Mouse (Mus musculus): ENCODE measurements around the gene Nmnat2. TPM values are rescaled to one million over a fixed set of nuclear protein-coding genes. Genes with fewer than 3 reads are reported as not detected.
A peak's percentile ranks its signal among the peaks of the same experiment; 100 is the strongest.
"Not testable (repeated sequence)": the region's sequence is repeated elsewhere in the genome, so short reads cannot be mapped to it uniquely, and the experiment has no call there.

Nmnat2 gene
- polyA plus RNA-seq, 1 experiment from 2014 or later, result 0.38 TPM

DNA sequence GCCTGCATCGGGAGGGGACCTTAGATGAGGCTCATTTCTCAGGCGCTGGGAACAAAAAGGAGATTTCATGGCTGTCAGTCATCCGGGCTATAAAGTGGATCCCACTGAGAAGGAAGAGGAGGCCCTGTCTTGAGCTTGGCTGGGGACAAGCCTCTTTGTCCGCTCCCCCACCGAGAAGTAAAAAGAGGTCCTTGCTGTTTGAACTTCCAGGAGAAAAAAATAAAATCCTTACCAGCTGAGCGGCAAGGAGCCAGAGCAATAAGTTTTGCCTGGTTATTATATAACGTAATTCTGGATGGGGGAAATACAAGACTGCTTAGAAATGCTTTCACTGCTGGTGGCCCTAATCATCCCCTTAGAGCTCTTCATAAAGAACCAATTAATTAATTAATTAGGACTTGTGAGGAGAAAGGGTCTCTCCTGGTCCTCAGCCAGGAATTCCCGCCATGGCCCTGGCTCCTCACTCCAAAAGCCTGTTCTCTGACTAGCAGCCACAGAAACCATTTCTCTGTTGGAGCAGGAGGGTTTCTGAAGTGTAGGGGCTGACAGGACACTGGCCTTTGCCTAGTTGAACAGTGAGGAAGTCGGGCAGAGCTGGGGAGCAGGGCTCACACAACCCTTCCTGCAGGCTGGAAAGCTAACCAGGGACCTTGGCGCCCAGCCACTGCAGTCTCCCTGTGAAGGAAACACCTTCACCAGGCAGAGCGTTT is 99.5 kb downstream of the Nmnat2 start:
- DNase-seq (ENCODE audit: low spot score), result no peak

DNA sequence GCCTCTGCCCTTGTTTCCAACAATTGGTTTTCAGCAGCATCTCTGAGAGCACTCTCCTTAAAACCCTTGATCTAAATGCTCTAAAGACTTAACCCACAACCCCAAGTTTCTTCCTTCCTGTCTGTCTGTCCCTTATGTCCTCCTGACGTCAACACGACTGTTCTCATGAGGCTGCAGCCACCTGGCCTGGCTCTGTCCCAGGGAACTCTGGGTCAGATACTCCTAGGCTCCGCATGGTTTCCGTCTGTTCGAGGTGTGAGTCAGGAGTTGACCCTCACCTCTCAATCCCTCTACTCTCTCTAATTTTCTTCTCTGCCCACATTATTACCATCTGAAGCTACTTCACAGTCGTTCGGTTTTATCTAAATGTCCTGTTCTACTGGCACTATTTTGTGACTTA is 103.5 kb downstream of the Nmnat2 start:
- no peak for DNase-seq (ENCODE audit: low spot score)

DNA sequence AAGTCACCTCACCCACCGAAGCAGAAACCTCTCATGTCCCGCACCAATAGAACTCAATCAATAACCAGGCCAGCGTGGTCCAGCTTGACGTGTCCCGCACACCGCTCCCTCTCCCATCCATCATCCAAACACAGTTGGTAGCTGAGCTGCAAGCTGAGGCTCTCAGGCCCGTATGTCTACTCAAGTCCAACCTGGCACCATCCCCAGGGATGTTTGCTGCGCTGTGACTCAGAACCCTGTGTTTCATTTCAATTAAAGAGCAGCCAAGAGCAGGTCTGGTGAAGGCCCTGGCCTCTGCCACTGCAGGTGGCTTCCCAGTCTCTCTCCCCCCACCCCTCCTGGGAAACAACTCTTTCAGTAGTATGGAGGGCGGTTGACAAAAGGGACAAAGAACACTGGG is 104.8 kb downstream of the Nmnat2 start:
- DNase-seq (ENCODE audit: low spot score), result no peak

DNA sequence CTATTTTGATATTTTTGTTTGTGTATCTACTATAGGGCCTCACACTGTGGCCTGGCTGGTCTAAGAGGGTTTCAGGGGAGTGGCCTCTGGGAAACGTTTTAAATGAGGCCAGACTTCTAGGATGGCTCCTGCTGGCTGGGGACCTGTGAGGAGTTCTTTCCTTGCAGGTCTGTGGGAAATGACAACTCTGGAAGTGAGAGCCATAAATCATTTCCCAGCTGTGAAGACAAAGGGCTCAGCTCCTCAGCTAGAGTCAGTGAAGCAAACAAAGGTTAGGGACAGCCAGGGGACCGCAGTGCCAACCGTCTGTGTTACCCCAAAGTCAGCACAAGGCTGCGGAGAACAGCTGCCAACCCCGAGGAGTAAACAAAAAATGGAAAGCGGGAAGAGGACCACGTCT is 107.8 kb downstream of the Nmnat2 start:
- DNase-seq (ENCODE audit: low spot score), result no peak

DNA sequence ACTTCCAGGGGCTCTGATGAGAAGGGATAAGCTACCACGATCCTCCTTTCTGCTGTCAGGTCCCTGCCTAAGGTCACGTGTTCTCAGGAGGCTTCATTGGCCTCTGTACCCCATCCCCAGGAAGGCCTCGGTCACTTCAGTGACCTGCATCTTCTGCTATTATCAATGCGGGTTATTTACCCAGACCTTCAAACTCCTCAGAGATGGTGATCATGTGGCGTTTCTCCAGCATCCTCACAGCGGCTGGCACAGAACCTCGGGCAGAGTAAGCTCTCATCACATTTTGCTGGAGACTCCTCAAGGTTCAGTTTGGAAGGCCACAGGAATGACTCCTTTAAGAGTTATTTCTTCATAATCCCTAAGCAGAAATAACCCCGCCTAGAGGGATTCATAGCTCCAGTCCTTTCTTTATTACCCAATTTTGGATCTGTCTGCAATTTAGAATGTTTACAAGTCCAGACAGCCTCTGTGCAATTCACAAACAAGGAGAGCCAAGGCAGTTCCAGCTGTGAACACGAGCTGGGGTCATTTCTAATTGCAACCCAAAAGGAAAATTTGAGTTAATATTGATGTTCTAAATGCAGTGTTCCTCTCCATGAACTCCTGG is 110.1 kb downstream of the Nmnat2 start:
- DNase-seq (ENCODE audit: low spot score), result no peak

DNA sequence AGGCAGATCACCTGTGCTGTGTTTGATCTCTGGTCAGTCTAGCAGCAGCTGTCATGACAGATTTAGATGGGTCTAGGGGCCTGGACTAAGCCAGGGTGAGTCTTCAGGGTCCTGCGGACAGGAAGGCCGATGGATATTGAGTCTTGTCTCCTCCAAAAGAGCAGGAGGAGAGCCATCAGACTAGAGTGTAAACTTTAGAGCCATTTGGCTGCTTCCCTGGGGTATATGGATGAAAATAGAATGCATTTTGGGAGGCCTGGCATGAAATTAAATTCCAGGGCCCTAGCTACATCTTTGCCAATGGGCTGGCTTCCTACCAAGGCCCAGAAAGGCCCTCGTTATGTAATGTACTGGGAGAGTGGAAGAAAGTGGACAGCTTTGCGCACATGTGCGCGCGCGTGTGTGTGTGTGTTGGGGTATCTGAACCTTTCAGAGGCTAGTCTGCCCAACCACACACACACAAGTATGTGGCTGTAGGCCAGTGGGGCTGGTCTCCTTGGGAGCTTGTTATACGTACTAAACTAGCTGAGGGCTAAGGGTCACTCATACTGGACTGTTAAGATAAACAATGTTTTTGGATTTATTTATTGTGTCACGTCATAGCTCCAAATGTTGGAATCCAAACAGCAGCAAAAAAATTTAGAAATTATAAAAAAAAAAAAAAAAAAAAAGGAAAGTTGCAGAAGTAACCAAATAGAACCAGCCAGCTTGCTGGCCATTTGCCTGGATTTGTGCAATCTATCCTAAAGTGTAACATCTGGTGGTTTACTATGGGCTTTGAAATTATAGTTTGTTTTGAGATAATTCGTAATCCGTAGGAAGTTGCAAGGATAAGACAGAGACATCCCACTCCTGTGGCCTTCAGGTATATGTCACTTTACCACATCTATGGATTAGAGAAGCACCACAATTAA is 110.9 kb downstream of the Nmnat2 start:
- DNase-seq (ENCODE audit: low spot score), result no peak

DNA sequence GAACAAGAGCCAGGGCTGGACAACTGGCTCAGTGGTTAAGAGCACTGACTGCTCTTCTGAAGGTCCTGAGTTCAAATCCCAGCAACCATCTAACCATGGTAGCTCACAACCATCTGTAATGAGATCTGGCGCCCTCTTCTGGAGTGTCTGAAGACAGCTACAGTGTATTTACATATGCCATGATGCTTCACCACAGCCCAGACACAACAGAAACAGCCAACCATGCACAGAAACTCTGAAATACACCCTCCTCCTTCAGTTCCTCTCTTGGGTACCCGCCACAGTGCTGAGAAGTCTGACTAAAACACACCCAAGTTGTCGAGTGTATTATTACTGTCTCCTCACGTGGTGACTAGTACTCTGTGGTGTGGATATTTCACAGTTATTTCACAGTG is 111.6 kb downstream of the Nmnat2 start:
- no peak for DNase-seq (ENCODE audit: low spot score)

DNA sequence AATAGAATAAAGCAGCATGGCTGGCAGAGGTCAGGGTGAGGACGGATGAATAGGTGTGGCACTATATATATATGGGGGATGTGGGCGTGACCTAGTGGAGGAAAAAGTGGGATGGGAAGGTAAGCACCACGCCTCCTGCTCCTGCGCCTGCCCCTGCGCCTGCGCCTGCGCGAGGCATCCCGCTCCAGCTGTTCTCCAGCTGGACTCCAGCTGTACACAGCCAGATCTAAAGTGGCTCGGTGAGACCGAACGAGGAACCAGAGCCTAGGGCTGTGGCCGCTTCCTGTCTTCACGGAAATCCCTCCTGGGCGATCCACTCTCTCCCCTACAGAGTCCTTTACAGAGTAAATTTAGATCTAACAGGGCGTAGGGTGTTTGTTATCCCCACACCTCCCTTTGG is 116.8 kb downstream of the Nmnat2 start:
- no peak for DNase-seq (ENCODE audit: low spot score)

DNA sequence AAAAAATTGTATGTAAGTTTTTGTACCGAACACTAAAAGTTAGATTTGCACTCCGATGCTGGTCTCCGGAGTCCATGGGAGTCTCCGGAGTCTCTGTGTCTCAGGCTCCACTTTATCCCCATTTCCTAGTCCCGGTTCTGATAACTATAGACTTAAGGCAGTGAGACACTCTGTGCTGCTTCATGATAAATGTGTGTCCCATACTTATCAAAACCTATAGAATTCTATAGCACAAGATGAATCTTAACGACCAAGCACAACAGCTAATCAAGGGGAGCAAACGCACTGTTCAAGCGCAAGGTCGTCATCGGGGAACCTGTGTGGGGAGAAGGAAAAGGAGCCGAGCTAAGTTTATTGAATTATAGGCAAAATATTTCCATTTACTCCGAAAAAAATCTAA is 117.2 kb downstream of the Nmnat2 start:
- DNase-seq (ENCODE audit: low spot score), result no peak

DNA sequence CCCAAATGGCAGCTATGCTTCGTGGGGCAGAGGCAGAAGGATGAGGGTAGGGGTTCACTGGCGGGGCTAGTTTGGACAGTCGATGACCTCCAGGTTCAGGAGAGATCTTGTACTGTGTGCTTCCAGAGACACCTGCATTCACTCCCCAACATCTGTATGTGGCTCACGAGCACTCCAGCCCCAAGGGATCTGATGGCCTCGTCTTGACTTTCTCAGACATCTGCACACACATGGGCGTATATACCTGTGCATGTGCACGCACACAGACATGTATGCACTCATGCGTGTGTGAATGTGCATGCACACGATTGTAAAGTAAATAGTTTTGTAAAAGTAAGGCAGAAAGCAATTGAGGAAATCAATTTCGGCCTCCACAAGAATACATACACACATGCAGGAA is 117.9 kb downstream of the Nmnat2 start:
- DNase-seq (ENCODE audit: low spot score), result no peak

DNA sequence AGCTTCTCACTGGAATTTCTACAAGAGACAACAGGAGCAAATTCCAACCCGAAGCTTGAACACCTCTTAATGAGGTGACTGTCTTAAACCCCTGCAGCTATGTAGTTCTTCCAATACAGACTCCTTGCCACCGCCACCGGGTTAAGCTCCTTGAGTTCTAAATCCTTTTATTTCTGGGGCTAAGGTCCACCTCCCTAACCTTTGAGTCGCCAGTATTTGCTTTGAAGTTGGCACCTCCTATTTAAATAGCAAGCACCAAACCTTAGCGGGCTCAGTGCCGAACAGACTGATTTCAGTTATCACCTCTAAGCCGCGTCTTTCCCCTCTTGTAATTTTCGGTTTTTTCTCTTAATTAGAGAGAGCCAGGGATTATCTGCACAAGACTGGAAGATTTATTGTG is 118.6 kb downstream of the Nmnat2 start:
- no peak for DNase-seq (ENCODE audit: low spot score)

DNA sequence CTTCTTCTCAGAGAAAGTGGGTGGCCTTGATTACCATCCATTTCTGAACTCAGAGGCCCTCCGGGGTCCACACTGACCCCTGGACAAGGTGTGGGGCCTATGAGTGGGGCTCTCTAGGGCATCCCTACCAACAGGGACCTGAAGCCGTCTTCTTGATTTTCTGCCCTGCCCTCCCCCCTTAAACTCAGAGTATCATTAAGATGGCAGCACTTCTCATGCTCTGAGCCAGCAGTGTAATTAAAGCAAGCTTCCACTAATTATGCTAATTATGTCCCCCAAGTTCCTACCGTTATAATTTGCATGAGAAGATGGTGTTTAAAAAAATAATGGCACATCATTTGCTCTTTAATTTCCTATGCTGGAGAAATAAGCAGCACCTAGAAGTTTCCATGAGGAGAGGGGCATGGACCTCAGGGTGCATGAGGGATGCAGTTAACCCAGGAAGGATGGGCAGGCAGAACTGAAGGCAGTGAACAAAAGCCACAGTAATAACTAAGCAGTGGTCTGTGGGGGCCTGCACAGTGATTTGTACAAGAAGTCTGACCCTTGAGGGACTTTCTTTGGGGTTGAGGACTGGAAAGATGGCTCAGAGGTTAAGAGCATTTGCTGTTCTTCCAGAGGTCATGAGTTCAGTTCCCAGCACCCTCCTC is 120.4 kb downstream of the Nmnat2 start:
- DNase-seq (ENCODE audit: low spot score), result no peak

DNA sequence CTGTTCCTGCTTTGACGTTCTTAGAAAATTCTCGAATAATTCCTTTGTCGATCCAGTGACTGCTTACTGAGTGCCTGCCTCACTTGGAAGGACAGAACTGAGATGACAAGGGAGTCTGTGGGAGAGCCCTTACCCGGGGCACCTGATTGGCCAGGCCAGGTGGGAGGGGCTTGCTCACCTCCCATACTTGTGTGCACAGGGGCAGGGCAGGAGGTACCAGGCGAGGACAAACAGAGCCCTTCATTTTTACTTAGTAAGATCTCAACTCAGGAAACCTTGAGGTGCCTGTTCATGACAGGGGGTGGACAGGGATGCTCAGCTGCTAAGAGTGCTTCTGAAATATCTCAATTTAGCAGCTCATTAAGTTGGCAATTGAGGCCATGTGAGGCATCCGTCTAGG is 121.2 kb downstream of the Nmnat2 start:
- no peak for DNase-seq (ENCODE audit: low spot score)

DNA sequence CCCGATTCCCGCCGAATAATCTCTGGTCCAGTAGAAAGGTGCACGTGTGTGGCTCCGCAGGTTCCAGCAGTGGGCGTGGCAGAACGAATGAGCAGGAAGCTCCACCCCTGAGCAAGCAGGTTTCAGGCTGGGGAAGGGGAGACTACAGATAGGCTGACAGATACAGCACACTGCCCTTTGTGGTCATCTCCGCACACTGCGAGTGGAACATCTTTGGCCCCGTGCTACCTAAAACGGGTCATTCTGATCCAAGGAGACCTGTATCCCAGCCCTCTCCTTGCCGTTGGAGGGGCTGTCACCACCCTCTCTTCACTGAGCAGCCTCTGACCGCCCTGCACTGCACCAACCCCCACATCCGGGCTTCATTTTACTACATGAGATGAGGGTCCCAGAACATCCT is 128.4 kb downstream of the Nmnat2 start:
- DNase-seq (ENCODE audit: low spot score), result not testable (repeated sequence)

DNA sequence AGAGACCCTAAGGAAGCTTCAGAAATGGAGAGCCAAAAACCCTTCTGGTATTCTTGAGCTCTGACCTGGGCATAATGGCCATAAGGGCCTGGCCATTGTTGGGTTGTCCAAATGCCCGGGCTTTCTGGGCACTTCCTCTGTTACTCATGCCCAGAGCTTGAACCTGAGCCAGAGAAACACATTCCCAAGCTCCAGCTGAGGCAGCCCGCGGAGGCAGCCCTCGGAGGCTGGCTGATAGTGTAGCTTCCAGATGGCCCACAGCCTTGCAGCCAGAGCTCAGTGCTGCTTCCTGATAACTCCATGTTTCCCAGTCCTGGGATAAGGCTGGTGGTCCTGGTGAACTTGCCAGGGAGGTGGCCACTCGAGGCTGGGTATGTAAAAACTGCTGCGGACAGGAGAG is 129.4 kb downstream of the Nmnat2 start:
- no peak for DNase-seq (ENCODE audit: low spot score)

DNA sequence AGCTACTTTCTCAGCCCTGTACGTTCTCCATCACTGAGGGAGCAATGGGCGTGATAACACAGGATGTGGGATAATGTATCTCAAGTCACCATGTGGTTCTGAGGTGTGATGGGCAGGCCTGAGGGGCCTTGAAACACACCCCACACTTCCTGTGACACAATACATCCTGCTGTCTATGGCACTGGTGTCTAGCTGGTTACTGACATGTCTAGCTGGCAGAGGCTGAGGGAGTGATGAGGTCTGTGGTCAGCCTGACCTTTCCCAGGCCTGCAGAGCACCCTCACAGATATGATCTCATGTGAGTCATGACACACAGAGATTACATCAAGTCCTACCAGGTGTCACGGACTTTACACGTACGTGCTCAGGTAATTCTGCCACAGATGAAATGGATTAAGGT is 130.4 kb downstream of the Nmnat2 start:
- DNase-seq (ENCODE audit: low spot score), result peak; percentile 51

DNA sequence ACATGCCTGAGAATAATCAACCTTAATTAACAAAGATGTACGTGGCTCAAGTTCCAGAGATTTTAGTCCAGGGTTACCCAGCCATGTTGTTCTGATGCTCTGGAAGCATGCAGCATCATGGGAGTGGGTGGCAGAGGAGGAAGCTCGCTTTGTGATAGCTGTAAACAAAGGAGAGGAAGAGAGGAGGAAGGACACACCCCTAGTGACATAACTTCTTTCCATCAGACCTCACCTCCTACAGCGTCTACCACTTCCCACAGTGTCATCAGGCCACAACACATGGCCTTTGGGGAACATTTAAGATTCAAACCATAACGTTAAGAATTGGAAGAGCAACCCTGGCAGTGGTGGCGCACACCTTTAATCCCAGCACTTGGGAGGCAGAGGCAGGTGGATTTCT is 133.0 kb downstream of the Nmnat2 start:
- no peak for DNase-seq (ENCODE audit: low spot score)

DNA sequence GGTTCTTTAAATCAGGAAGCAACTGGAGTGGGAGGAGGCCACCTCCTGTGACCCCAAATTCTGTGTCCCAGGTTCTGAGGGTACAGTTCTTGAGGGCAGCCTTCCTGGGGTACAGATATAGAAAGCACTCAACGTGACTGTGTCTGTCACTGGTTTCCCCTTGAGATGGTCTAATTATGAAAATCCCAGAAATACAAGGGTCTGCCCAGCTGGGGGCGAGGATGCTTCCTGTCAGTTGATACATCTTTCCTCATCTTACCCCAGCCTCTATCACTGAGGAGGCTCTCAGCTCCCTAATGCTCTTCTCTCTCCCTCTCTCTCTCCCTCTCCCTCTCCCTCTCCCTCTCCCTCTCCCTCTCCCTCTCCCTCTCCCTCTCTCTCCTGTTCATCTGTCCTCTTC is 135.3 kb downstream of the Nmnat2 start:
- no peak for DNase-seq (ENCODE audit: low spot score)

DNA sequence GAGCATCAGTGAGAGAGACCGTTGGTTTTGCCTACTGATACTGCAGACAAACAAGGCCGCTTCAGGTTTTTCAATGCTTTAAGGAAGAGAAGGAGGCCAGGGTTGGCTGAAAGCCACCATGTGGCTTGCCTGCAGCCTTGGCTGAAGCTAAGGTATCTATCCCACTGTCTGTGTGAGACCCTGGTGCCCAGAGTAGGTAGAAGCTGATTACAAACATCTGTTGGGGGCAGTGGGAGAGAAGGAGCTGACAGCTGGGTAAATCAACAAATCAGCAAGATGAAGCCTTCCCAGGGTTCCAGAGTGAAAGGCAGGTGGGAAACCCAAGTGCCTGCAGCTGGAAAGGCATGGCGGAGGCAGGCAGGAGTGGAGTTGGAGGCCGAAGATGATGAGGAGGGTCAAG is 136.0 kb downstream of the Nmnat2 start:
- no peak for DNase-seq (ENCODE audit: low spot score)

DNA sequence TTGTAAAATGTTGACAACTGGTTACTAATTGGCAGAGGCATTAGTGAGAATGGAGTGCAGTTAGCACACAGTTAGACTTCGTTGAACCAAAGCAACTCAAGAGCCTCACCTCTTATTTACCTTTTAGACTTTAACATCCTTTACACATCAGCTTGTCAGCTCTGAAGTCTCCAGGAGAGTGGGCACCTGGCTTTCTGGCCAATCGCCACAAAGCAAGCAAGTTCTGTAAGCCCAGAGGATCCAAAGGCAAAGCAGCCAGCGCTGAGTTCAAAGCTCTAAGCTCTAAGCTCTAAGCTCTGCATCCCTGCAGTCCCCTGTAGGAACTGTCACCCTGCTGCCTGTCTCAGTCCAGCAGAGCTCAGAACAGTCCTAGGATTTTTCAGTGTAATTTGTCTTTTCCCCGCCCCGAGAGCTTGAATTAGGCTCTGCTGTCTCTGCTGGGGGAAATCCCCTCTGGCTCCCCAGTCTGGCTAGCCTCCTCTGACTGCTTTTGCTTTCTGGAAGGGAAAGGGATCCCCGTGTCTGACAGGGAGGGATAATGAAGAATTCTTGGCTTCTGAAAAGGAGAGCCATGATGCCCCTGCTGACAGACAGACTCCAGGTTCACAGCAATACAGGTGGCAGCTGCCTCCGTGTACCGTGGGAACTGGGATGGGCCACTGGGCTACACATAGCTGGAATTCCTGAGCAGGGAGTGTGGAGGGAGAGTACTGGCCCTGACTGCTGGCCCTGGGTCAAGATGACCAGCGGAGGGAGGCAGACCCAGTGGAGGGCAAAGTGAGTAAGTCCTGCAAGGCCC is 136.8 kb downstream of the Nmnat2 start:
- DNase-seq (ENCODE audit: low spot score), result no peak

Data from thymus, postnatal 0 days (tissue).